ENCODE assay signal across 28 mouse cellular contexts in the genomic region with DNA sequence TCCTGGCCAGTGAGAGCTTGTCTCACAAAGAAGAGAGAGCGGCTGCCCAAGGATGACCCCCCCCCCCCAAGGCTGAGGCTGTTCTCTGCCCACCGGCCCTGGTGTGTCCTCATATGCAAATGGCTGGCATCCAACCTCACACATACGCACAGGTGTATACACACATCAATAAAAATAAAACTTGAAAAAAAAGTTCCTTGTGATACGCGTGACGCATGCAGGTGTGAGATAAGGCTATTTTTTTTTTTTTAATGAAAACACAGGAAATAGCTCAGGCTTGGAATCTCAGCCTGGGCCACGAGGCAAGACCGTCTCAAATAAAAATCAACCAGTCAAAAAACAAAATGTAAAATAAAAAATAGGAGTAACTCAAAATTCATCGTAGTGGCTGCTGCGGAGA. TPM values are rescaled to one million over a fixed set of nuclear protein-coding genes. Genes with fewer than 3 reads are reported as not detected.
A peak's percentile ranks its signal among the peaks of the same experiment; 100 is the strongest.
DNase-seq lines count a peak whose midpoint lies in the region; ATAC-seq and TF ChIP-seq lines count a peak whose summit lies in the region.
"Had no signal": no experiment of that assay in that cellular context is flagged by ENCODE, and none has a peak within 500 bp of the region (broad histone marks: within the 10 kb centered on the region; RNA-seq: fewer than 3 reads in every experiment).

No protein-coding gene starts in this region.

- no peaks in the 10 kb centered on the region for H3K36me3 ChIP-seq in erythroblast, embryonic 14.5 days (ENCODE audit: control insufficient read depth)
- no peaks in the 10 kb centered on the region for H3K36me3 ChIP-seq in liver, embryonic 14.5 days (replicated peaks; ENCODE audit: control insufficient read depth, insufficient read depth, low read depth)
- no peaks in the 10 kb centered on the region for H3K36me3 ChIP-seq in liver, embryonic 11.5 days (ENCODE audit: control insufficient read depth, insufficient read depth, low read length)
- no peaks in the 10 kb centered on the region for H3K36me3 ChIP-seq in liver, embryonic 15.5 days (replicated peaks)
- peaks cover 13% of the 10 kb centered on the region; the same call in 1 of the 2 replicates for H3K36me3 ChIP-seq in hindbrain, postnatal 0 days (ENCODE audit: insufficient read depth, low read length)
- H3K36me3 ChIP-seq: forebrain, embryonic 12.5 days; forebrain, embryonic 15.5 days; hindbrain, embryonic 10.5 days; hindbrain, embryonic 13.5 days had no signal

- TF ChIP-seq CTCF in liver, embryonic 14.5 days (IDR thresholded peaks at IDR 0.05; ENCODE audit: low read depth), result no peak
- TF ChIP-seq CTCF in hindbrain, postnatal 0 days (IDR thresholded peaks at IDR 0.05; ENCODE audit: low read depth), result no peak

- TF ChIP-seq EP300 in liver, embryonic 14.5 days (IDR thresholded peaks at IDR 0.05; ENCODE audit: low read depth), result no peak

- WGBS in liver, embryonic 14.5 days (ENCODE audit: insufficient replicate concordance), result 56% methylated on average over 10 of the region's 10 CpGs
- 79% methylated on average over 10 of the region's 10 CpGs for WGBS in liver, embryonic 11.5 days
- WGBS in liver, embryonic 15.5 days (ENCODE audit: insufficient replicate concordance), result 60% methylated on average over 10 of the region's 10 CpGs
- WGBS in hindbrain, postnatal 0 days, result 90% methylated on average over 10 of the region's 10 CpGs

- DNase-seq in liver, embryonic 14.5 days (ENCODE audit: low read depth in 3 of 3, low spot score in 3 of 3), result no peak
- DNase-seq in liver, embryonic 11.5 days (ENCODE audit: low spot score), result no peak
- peak; percentile 75 for DNase-seq in A20 (ENCODE audit: low read depth, low spot score)
- DNase-seq in hindbrain, postnatal 0 days (ENCODE audit: low spot score), result no peak
- no peak for DNase-seq in urinary bladder, postnatal 14 days (ENCODE audit: low spot score)
- DNase-seq: adrenal gland, adult 8-10 months; adrenal gland, postnatal 25 days; B cell, adult 2 months; cerebellum, adult 18-20 months; cerebellum, adult 9-10 months; cerebellum, postnatal 14 days; gastrocnemius, postnatal 25 days; heart, adult 18-20 months; heart, postnatal 10 days; heart, postnatal 36 days had no signal

- peak overlapping the region; percentile 2; the same call in 1 of the 2 replicates for H3K4me2 ChIP-seq in liver, embryonic 14.5 days (ENCODE audit: low read depth)
- H3K4me2 ChIP-seq in liver, embryonic 11.5 days, result no peak overlapping the region
- peak overlapping the region; percentile 46 for H3K4me2 ChIP-seq in liver, embryonic 15.5 days
- H3K4me2 ChIP-seq in hindbrain, postnatal 0 days (ENCODE audit: low read depth, low read length), result no peak overlapping the region
- H3K4me2 ChIP-seq: forebrain, embryonic 12.5 days; forebrain, embryonic 15.5 days; heart, embryonic 12.5 days; heart, embryonic 15.5 days; hindbrain, embryonic 13.5 days had no signal

- H3K27me3 ChIP-seq in erythroblast, embryonic 14.5 days (ENCODE audit: control insufficient read depth), result no peaks in the 10 kb centered on the region
- H3K27me3 ChIP-seq in liver, embryonic 14.5 days (ENCODE audit: control insufficient read depth, insufficient read depth, low read length), result no peaks in the 10 kb centered on the region
- no peaks in the 10 kb centered on the region for H3K27me3 ChIP-seq in liver, embryonic 11.5 days (replicated peaks; ENCODE audit: control insufficient read depth, insufficient read depth, low read length)
- H3K27me3 ChIP-seq in liver, embryonic 15.5 days, result no peaks in the 10 kb centered on the region
- H3K27me3 ChIP-seq in hindbrain, postnatal 0 days (ENCODE audit: insufficient read depth, low read length), result no peaks in the 10 kb centered on the region
- H3K27me3 ChIP-seq: CH12.LX; forebrain, embryonic 12.5 days; forebrain, embryonic 15.5 days; heart, embryonic 12.5 days; heart, embryonic 15.5 days had no signal

- H3K9me3 ChIP-seq in erythroblast, embryonic 14.5 days (ENCODE audit: control insufficient read depth, low read length), result no peaks in the 10 kb centered on the region
- H3K9me3 ChIP-seq in liver, embryonic 14.5 days (ENCODE audit: control insufficient read depth, low read length), result no peaks in the 10 kb centered on the region
- no peaks in the 10 kb centered on the region for H3K9me3 ChIP-seq in liver, embryonic 11.5 days (ENCODE audit: control insufficient read depth, low read length)
- no peaks in the 10 kb centered on the region for H3K9me3 ChIP-seq in liver, embryonic 15.5 days (replicated peaks)
- no peaks in the 10 kb centered on the region for H3K9me3 ChIP-seq in hindbrain, postnatal 0 days (ENCODE audit: low read length)
- H3K9me3 ChIP-seq: forebrain, embryonic 12.5 days; forebrain, embryonic 15.5 days; G1E; heart, embryonic 12.5 days; heart, embryonic 15.5 days; hindbrain, embryonic 10.5 days; hindbrain, embryonic 13.5 days had no signal

- H3K27ac ChIP-seq in liver, embryonic 14.5 days, result no peak overlapping the region
- no peak overlapping the region; the same call in 1 of the 2 replicates for H3K27ac ChIP-seq in liver, embryonic 11.5 days (ENCODE audit: low read depth, low read length)
- H3K27ac ChIP-seq in liver, embryonic 15.5 days (replicated peaks), result peak overlapping the region; percentile 35; the same call in 1 of the 2 replicates
- no peak overlapping the region for H3K27ac ChIP-seq in hindbrain, postnatal 0 days
- H3K27ac ChIP-seq: forebrain, embryonic 12.5 days; forebrain, embryonic 15.5 days; hindbrain, embryonic 13.5 days had no signal

- peak overlapping the region; percentile 26 for H3K4me3 ChIP-seq in erythroblast, embryonic 14.5 days (replicated peaks)
- H3K4me3 ChIP-seq in liver, embryonic 14.5 days (ENCODE audit: insufficient read depth in 1 of 2, low read depth in 2 of 2, low read length in 2 of 2), result no peak overlapping the region
- H3K4me3 ChIP-seq in liver, embryonic 11.5 days (ENCODE audit: low read depth, low read length), result no peak overlapping the region
- H3K4me3 ChIP-seq in liver, embryonic 15.5 days (replicated peaks), result peak overlapping the region; percentile 9; the same call in 1 of the 2 replicates
- no peak overlapping the region for H3K4me3 ChIP-seq in hindbrain, postnatal 0 days (ENCODE audit: low read length)
- H3K4me3 ChIP-seq: forebrain, embryonic 12.5 days; forebrain, embryonic 15.5 days; heart, embryonic 12.5 days; heart, embryonic 15.5 days; hindbrain, embryonic 10.5 days; hindbrain, embryonic 13.5 days had no signal

- H3K9ac ChIP-seq in liver, embryonic 14.5 days (replicated peaks), result no peak overlapping the region
- no peak overlapping the region for H3K9ac ChIP-seq in liver, embryonic 11.5 days (ENCODE audit: low read depth, low read length)
- no peak overlapping the region for H3K9ac ChIP-seq in liver, embryonic 15.5 days
- no peak overlapping the region for H3K9ac ChIP-seq in hindbrain, postnatal 0 days (replicated peaks; ENCODE audit: low read length)
- H3K9ac ChIP-seq: forebrain, embryonic 12.5 days; forebrain, embryonic 15.5 days; heart, embryonic 12.5 days; heart, embryonic 15.5 days; hindbrain, embryonic 13.5 days had no signal

- ATAC-seq in erythroblast, adult 5-6 weeks (replicated peaks; ENCODE audit: low FRiP score, poor library complexity, severe bottlenecking), result no peak
- ATAC-seq in liver, embryonic 14.5 days (ENCODE audit: insufficient read depth), result no peak
- ATAC-seq in liver, embryonic 11.5 days (replicated peaks; ENCODE audit: low FRiP score), result no peak
- ATAC-seq in liver, embryonic 15.5 days (ENCODE audit: insufficient read depth), result no peak
- no peak for ATAC-seq in hindbrain, postnatal 0 days
- ATAC-seq: forebrain, embryonic 15.5 days; hindbrain, embryonic 16.5 days had no signal

- peaks cover 56% of the 10 kb centered on the region for H3K4me1 ChIP-seq in erythroblast, embryonic 14.5 days (ENCODE audit: control insufficient read depth)
- peaks cover 3 to 25% of the 10 kb centered on the region in 2 experiments; a peak in 3 of 4 replicates for H3K4me1 ChIP-seq in liver, embryonic 14.5 days (replicated peaks; ENCODE audit: control insufficient read depth in 2 of 2, insufficient read depth in 2 of 2, low read length in 1 of 2)
- H3K4me1 ChIP-seq in liver, embryonic 11.5 days (replicated peaks; ENCODE audit: control insufficient read depth, insufficient read depth, low read length), result peaks cover 21% of the 10 kb centered on the region
- peaks cover 69% of the 10 kb centered on the region for H3K4me1 ChIP-seq in liver, embryonic 15.5 days (replicated peaks)
- H3K4me1 ChIP-seq in hindbrain, postnatal 0 days (ENCODE audit: insufficient read depth, low read length), result peaks cover 15% of the 10 kb centered on the region

RNA-seq across cellular contexts. Expression of gene Endou, which starts 15.1 kb away (rescaled TPM):
- not detected in 2 replicates for polyA plus RNA-seq in erythroblast, embryonic 14.5 days (2012)
- not detected in 2 replicates for total RNA-seq in erythroblast, adult 5-6 weeks (2015; ENCODE audit: low replicate concordance)
- total RNA-seq in erythroblast, adult 5-6 weeks (2017; ENCODE audit: low replicate concordance), result not detected in 2 replicates
- polyA plus RNA-seq in liver, embryonic 14.5 days (2012; rRNA removed), result 0.01 and 0.02 TPM in 2 replicates
- polyA plus RNA-seq in liver, embryonic 14.5 days (2014; fragmentation: Nextera tagmentation; extraction: Ambion mirVana), result not detected in 2 replicates
- polyA plus RNA-seq in liver, embryonic 11.5 days (2014; fragmentation: Nextera tagmentation; extraction: Ambion mirVana), result not detected in 2 replicates
- polyA plus RNA-seq in liver, embryonic 15.5 days (2015; fragmentation: Nextera tagmentation; extraction: Ambion mirVana), result 0.10 and 0.18 TPM in 2 replicates
- 0.10 TPM in 1 of 2 replicates, not detected in the other for total RNA-seq in hindbrain, postnatal 0 days (2014; rRNA removed)
- 0.44 and 0.49 TPM in 2 replicates for polyA plus RNA-seq in hindbrain, postnatal 0 days (2015; fragmentation: Nextera tagmentation; extraction: Ambion mirVana)
- polyA plus RNA-seq: embryonic facial prominence, embryonic 11.5 days; G1E had no signal

RNA-seq across cellular contexts. Expression of gene Rapgef3, which starts 21.5 kb away (rescaled TPM):
- 0.04 TPM in 1 of 2 replicates, not detected in the other for polyA plus RNA-seq in erythroblast, embryonic 14.5 days (2012)
- not detected in 2 replicates for total RNA-seq in erythroblast, adult 5-6 weeks (2015; ENCODE audit: low replicate concordance)
- total RNA-seq in erythroblast, adult 5-6 weeks (2017; ENCODE audit: low replicate concordance), result 2.3 and 2.6 TPM in 2 replicates
- polyA plus RNA-seq in liver, embryonic 14.5 days (2012; rRNA removed), result 2.2 and 2.3 TPM in 2 replicates
- polyA plus RNA-seq in liver, embryonic 14.5 days (2014; fragmentation: Nextera tagmentation; extraction: Ambion mirVana), result 0.84 and 0.95 TPM in 2 replicates
- 4.1 and 4.5 TPM in 2 replicates for polyA plus RNA-seq in liver, embryonic 11.5 days (2014; fragmentation: Nextera tagmentation; extraction: Ambion mirVana)
- polyA plus RNA-seq in liver, embryonic 15.5 days (2015; fragmentation: Nextera tagmentation; extraction: Ambion mirVana), result 1.7 and 2.1 TPM in 2 replicates
- 26.4 and 41.9 TPM in 2 replicates for total RNA-seq in hindbrain, postnatal 0 days (2014; rRNA removed)
- 10.3 and 12.2 TPM in 2 replicates for polyA plus RNA-seq in hindbrain, postnatal 0 days (2015; fragmentation: Nextera tagmentation; extraction: Ambion mirVana)

RNA-seq across cellular contexts. Expression of gene Slc48a1, which starts 32.0 kb away (rescaled TPM):
- polyA plus RNA-seq in erythroblast, embryonic 14.5 days (2012), result 32.7 and 39.5 TPM in 2 replicates
- 187 and 225 TPM in 2 replicates for total RNA-seq in erythroblast, adult 5-6 weeks (2015; ENCODE audit: low replicate concordance)
- 172 and 185 TPM in 2 replicates for total RNA-seq in erythroblast, adult 5-6 weeks (2017; ENCODE audit: low replicate concordance)
- 35.0 and 47.8 TPM in 2 replicates for polyA plus RNA-seq in liver, embryonic 14.5 days (2012; rRNA removed)
- polyA plus RNA-seq in liver, embryonic 14.5 days (2014; fragmentation: Nextera tagmentation; extraction: Ambion mirVana), result 73.9 and 74.7 TPM in 2 replicates
- polyA plus RNA-seq in liver, embryonic 11.5 days (2014; fragmentation: Nextera tagmentation; extraction: Ambion mirVana), result 55.0 and 62.1 TPM in 2 replicates
- polyA plus RNA-seq in liver, embryonic 15.5 days (2015; fragmentation: Nextera tagmentation; extraction: Ambion mirVana), result 101 and 106 TPM in 2 replicates
- total RNA-seq in hindbrain, postnatal 0 days (2014; rRNA removed), result 84.4 and 89.3 TPM in 2 replicates
- 140 and 152 TPM in 2 replicates for polyA plus RNA-seq in hindbrain, postnatal 0 days (2015; fragmentation: Nextera tagmentation; extraction: Ambion mirVana)

RNA-seq across cellular contexts. Expression of gene Rpap3, which starts 40.7 kb away (rescaled TPM):
- 0.29 and 0.42 TPM in 2 replicates for polyA plus RNA-seq in erythroblast, embryonic 14.5 days (2012)
- total RNA-seq in erythroblast, adult 5-6 weeks (2015; ENCODE audit: low replicate concordance), result 0.84 and 2.9 TPM in 2 replicates
- total RNA-seq in erythroblast, adult 5-6 weeks (2017; ENCODE audit: low replicate concordance), result 3.8 and 5.4 TPM in 2 replicates
- 3.4 and 6.8 TPM in 2 replicates for polyA plus RNA-seq in liver, embryonic 14.5 days (2012; rRNA removed)
- polyA plus RNA-seq in liver, embryonic 14.5 days (2014; fragmentation: Nextera tagmentation; extraction: Ambion mirVana), result 11.2 and 11.4 TPM in 2 replicates
- polyA plus RNA-seq in liver, embryonic 11.5 days (2014; fragmentation: Nextera tagmentation; extraction: Ambion mirVana), result 35.5 and 41.4 TPM in 2 replicates
- 6.5 and 6.9 TPM in 2 replicates for polyA plus RNA-seq in liver, embryonic 15.5 days (2015; fragmentation: Nextera tagmentation; extraction: Ambion mirVana)
- 14.1 and 19.2 TPM in 2 replicates for total RNA-seq in hindbrain, postnatal 0 days (2014; rRNA removed)
- 38.1 and 41.6 TPM in 2 replicates for polyA plus RNA-seq in hindbrain, postnatal 0 days (2015; fragmentation: Nextera tagmentation; extraction: Ambion mirVana)

Comparison
In these comparisons a context has a peak if more than half of its experiments do, and no peak if none do; other contexts are left out.
1. H3K4me3 ChIP-seq: peak in erythroblast, embryonic 14.5 days (single experiment) and liver, embryonic 15.5 days (single experiment); none in liver, embryonic 14.5 days (0 of 2), liver, embryonic 11.5 days (single experiment) and hindbrain, postnatal 0 days (single experiment).
2. H3K4me2 ChIP-seq: peak in liver, embryonic 14.5 days (single experiment) and liver, embryonic 15.5 days (single experiment); none in liver, embryonic 11.5 days (single experiment) and hindbrain, postnatal 0 days (single experiment).